Mouse (Mus musculus) induced T-regulatory cell, adult 2 months (primary cell): ENCODE data around the gene Lrig2.

Source experiments
- DNase-seq: peaks from one replicate; pipeline ENCODE4 v3.0.0-alpha.2; 2012; ENCODE audit warnings: low read depth

Gene Lrig2

DNA sequence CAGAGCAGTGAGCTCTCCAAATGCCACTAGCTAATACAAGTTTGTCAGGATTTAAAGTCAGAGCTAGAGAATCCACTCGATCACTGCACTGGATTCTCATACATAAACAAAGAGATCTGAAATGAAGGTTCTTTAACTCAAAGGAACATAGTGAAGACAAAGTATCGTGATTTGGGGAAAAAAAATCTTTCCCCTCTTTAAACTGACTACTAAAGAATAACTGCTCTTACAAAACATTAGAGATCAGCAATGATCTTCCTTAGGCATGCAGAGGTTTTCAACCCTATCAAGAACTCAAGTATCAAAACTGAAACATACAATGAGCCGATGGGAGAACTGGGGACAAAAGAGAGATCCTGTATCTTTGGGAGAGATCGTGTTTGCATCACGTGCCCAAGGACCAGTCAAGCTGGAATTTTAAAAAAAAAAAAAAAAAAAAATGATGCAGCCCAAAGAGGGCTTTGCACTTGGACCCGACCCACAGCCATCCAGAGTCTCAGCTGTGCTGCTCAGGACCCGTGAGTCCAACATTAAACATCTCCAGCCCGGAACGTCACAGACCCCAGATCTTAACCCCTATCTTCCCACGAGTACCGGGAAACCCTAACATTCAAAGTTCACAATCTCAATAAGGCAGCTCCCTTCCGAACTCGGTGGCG lies 818 bp downstream of the Lrig2 start:
- DNase-seq = peak; percentile 32

DNA sequence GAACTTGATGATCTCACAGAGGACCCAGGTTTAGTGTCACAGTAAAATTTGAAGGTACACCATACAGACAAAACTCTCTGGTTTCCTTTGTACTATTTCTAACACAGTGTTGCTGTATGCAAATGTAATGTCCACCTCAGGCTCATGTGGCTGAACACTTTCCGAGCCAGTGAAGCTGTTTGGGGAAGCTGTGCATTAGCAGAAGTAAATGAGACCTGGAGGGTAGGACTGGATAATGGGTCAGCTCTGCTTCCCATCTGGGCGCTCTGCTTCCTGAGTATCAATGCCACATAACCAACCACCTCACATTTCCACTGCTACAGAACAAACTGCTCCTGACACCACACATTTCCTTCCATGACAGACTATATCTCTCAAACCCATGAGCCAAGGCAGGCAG lies 10.1 kb downstream of the Lrig2 start:
- no peak for DNase-seq

DNA sequence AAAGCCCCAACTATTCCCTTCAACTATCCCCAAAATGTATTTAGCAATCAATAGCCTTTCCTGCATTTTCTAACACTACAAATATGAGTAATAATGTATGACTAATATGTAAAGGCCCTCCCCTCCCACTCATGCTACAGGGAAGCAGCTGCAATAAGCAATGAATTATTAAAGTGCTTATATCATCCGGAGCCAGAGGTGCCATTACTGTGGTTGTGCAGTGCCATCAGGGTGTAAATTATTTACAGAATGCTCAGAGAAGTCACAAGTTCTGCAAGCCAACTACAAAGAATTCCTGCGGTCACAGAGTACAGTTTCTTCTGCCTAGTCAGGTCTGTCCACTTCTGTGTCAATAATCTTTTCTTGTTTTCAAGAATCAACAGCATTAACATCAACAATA lies 10.8 kb downstream of the Lrig2 start:
- no peak for DNase-seq

DNA sequence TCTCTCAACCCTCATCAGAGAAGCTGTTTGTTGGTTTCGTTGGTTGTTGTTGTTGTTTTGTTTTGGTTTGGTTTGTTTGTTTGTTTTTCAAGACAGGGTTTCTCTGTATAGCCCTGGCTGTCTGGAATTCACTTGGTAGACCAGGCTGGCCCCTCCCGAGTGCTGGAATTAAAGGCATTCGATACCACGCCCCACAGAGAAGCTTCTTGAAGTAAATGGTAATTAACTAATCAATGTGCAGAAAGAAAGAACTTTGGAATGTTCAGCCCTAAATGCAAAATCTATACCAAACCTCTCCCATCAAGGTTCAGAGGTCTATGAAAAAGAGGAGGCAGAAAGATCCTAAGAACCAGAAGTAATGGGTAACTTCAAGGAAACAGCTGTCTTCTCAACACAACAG lies 15.5 kb downstream of the Lrig2 start:
- no peak for DNase-seq

DNA sequence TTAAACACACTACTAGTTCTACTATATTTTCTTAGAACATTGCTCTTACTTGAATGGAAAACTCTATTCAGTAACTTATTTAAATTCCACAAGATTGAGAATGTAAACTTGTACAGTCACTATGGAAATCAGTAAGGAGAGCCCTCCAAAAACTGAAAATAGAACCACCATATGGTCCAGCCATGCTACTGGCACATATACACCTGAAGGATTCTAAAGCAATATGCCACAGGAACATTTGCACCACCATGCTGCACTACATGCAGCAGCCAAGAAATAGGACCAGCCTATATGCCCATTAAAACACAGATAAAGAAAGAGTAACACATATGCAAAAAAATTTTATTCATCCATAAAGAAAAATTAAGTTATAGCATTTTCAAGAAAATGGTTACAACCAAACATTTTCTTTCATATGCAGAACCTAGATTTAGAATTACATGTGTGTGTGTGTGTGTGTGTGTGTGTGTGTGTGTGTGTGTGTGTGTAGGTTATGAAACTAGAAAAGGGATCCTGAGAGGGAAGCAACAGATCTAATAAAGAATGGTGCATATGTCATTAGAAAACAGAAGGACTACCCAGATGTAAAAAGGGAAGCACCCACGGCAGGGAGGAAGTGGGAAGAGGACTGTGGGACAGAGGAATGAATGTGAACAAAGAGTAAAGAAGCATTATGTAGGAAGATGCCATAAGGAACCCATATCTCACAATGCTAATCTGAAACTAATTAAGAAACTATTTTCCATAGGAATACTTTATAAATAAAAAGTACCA lies 30.6 kb downstream of the Lrig2 start:
- no peak for DNase-seq

DNA sequence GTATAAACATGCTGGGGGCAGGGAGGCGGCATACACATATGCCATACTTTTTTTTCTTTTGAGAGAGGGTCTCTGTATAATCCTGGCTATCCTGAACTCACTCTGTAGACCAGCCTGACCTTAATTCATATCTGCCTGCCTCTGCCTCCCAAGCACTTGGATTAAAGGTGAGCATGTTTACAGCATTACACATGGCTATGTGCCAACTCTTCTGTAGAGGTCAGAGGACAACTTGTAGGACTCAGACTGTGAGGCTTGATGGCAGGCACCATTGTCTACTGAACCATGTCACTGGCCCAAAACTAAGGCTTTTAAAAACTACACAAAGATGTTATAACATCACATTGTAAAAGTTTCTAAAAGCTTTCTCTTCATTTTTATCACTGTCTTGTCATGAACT lies 33.7 kb downstream of the Lrig2 start:
- no peak for DNase-seq

DNA sequence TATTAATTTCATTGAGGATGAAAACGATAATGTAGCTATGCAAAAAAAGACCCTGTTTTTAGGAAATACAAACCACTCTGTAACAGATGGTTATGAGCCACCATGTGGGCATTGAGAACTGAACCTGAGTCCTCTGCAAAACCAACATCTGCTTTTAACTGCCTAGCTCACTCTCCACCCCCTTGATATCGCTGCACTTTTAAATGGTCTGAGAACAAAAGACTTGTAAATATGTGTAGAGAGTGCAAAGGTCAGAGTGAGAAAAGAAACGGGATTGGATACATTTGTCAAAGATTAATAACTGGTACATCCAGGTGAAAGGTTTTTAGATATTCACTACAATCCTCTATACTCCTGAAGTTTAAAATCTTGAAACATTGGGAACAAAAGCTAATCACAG lies 42.3 kb downstream of the Lrig2 start:
- DNase-seq = no peak

DNA sequence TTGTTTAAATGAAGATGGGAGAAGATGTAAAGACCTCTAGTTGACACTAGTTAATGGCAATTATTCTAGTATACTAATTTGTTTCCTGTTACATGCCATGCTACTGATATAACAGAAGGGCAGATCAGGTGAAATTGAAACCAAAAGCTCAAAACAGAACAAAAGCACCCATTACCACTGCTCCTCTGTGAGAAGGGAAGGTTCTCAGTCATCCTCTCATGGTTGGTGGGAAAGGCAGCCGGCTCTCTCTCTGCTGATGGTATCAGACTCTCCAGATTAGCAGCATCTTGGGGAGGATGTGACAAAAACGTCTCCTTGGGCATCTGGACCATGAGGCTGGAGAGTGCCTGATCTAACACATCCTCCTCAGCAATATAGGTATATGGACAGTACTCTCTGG lies 50.5 kb downstream of the Lrig2 start:
- DNase-seq = peak; percentile 56

DNA sequence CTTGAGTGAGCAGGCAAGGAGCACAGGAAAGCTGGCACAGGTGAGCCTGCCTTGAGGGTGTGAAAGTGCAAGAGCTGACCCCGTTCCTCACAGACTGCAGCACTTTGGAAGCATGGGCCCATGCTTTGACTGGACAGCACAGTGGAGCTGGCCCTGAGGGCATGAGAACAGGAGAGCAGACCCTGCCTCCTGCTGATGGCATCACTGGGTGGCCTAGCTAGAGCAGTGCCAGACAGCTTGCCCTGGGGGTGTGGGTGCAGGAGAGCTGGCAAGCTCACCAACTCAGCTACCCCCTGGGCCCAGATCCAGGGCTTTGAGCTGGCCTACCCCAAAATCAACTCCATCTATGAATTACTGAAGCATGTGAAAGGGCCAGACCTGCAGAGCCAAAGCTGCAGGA lies 53.1 kb downstream of the Lrig2 start:
- DNase-seq = no peak

DNA sequence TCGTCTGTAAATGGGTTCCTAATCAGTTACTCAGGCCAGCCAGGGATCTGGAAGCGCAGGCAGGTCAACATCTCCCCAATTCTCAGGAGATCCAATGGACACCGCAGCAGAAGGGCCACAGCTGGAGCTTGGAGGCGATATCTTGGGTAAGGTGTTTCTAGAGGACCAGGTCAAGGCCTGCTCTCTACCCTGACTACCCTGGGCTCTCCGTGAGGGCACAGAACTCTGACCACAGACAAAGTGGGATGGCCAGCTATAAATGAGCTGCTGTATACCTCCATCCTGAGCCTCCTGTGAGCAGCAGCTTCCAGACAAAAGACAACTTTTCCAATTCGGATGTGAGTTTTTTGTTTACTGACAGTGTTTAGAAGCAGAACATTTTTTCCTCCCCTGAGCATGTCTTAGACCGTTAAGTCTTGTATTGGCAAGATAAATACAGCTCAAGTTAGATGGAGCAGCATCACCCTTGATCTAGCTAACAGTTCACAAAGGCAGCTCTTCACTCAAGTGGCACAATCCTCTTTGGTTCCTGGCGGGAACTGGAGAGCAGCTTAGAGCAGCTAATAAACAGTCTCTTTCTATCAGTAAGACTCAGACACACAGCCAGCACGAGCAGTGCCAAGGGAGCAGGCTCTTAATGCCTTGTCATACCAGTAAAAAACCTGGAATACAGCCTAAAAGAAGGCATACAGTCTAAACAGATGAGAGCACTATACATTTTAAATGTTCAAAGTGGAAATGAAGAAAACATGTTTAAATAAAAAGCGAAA lies 56.0 kb downstream of the Lrig2 start:
- no peak for DNase-seq

DNA sequence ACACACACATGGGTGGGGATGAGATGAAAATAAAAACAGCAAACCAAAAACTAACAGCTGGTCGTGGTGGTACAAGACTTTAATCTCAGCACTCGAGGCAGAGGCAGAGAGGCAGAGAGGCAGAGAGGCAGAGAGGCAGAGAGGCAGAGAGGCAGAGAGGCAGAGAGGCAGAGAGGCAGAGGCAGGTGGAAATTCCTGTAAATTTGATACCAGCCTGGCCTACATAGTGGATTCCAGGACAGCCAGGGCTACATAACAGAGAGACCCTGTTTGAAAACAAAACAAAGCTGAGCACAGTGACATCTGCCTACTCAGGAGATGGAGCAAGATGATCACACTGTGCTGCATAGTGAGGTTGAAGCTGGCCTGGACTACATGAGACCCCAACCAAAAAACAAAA lies 64.5 kb downstream of the Lrig2 start:
- no peak for DNase-seq

DNA sequence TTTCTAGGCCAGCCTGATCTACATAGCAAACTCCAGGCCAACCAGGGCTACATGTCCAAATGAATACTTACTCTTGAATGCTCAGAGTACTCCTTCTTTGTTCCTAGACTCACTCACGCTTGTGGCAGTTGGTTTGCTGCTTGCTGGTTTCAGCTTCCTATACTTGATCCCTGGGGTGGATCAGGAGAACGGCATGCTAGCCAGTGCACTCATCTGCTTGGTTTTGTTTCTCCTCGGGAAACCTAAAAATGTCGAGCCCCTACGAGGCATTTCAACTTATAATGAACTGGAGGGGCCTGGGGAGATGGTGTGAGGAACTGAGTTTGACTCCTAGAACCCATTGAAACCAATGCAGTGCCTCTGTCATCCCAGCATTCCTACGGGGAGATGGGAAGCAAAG lies 65.0 kb downstream of the Lrig2 start:
- DNase-seq = no peak

DNA sequence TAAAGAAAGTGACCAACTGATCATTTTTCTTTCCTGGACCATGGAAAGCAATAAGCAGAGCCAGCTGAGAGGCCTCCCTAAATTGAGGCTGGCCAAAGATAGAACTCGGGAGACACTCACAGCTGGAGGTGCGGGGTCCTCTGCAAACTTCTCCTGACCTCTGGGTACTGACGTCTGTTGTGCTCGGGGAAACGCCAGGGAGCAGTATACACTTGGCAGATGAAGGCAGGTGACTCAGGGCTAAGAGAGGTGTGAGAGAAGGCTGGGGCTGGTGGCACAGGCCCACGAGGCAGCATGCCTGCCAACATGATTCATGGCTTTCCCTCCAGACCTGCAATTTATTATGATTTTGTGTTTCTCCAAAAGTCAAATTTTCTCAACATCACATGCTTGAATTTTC lies 66.1 kb downstream of the Lrig2 start:
- no peak for DNase-seq

DNA sequence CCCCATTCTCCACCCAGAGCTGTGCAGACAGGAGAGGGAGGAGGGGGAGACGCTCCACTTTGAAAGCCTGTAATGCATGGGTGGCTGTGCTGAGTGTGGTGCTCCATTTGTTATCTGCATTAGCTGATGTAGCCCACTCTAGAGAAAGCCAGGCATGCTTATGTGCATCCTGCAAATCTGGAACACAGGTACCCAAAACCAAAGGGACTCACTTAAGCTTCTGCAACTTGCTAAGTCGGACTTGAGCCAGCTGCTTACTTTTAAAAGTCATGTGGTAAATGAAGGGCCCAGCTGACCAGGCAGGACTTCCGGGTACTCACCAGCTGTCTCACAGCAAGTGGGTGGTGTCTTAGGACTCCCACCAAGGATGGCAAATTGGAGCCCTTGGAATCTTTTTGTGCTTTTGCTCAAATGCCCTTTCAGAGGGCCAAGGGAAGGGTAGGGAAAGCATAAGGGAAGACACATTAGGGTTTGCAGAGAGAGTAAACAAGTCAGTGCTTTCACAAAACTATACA lies 66.7 kb downstream of the Lrig2 start:
- no peak for DNase-seq

DNA sequence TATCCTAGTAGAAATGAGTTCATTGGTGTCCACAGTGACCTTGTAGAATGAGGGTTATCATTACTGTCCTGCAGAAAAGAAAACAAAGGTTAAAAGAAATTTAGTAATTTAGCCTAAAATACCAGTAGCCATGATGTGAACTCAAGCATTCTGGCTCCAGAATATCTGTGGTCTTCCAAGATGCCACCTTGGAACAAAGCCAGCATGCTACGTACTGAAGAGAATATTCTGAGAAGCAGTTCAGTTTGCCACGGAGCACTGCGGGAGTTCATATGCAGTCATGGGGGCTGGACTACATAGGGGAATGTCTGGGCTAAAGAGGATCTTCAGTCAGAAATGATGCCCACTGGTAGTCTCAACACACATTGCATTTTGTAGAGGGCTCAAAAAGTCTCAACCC lies 67.6 kb downstream of the Lrig2 start:
- DNase-seq = no peak

DNA sequence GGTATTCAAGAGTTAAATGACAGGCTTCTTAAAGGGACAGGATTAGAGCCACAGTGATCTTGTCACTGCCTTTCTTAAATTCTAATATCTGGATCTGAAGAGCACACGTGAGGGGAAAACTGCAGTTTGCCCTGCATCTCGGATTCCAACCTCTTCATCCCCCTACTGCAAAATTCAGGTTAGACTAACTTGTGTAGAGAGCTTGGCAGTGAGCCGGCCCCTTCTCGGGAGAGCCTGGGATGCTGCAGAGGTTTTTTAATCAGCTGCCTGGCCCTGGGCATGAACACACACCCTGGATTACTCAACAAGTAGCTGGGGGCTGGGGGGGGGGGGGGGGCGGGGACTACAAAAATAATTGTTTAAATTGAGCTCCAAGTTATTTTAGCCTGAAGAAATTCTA lies 69.4 kb downstream of the Lrig2 start:
- DNase-seq = no peak

DNA sequence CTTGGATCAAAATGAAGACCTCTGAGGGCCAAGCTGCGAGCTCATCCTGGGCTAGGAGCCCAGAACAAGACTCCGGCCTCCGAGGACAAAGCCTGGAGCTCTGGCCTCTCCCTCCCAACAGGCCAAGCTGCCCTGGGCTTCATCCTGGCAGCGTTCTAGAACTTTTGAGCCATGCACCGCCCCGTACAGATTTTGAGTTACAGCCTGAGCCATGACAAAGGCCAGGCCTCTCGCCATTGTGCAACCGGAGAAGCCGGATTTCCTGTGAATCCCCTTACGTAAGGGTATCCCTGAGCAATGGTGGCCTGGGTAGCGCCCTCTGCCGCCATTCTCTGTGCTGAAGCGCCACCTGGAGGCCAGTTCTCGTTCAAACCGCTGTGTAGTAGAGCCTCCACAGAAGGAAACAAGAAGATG lies 69.8 kb downstream of the Lrig2 start:
- peak; percentile 89 for DNase-seq

DNA sequence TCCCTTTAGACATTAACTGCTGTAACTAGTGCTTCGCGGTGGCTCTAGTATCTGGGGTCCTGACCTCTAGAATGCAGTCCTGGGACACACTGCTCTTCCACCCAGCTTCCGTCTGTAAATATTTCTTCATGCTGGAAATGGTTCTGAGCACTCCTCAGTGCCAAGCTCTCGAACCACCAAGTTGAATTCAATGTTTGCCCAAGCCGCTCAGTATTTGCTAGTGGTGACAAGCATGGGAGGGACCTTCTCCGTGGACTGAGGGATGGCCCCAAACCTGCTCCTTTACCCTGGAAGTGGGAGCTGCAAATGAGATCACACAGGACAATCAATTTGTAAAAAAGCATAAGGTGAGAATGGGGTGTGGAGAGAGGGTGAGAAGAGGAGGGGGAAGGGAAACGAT lies 70.3 kb downstream of the Lrig2 start:
- no peak for DNase-seq

DNA sequence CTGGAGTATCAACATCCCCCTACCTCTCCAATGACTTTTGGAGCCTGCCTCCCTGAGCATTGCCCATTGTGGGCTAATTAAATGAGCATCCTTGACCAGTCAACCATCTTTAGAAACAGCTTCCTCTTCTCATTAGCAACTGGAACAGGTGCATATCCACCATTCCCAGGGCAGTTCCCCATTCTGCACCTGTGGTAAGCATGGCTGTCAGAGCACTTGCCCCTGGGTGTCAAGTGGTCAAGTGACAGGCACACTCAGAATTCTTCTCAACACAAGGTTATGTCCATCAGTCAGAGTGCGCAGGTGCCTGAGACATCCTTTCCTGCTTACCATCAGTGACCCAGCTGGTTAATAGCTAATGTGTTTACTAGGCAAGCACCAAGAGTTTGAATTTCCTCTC lies 72.9 kb downstream of the Lrig2 start:
- no peak for DNase-seq

DNA sequence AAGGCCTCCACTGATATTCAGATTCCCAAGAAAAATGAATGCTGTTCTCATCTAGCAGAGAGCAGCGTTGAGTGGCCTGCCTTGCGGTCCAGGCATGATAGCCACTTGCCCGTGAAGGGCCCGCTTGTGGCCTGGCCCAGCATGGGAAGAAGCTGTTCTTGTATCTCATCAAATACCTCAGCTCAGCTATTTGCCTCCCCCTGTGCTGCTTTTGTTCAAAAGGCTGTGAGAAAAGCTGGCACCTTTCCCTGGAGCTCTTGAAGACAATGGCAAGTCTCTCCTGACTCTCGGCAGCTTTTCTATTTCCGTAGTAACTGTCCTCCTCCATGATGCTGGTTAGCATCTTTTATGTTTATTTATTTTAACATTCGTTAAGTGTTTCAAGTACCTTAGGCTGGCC lies 74.1 kb downstream of the Lrig2 start:
- no peak for DNase-seq

DNA sequence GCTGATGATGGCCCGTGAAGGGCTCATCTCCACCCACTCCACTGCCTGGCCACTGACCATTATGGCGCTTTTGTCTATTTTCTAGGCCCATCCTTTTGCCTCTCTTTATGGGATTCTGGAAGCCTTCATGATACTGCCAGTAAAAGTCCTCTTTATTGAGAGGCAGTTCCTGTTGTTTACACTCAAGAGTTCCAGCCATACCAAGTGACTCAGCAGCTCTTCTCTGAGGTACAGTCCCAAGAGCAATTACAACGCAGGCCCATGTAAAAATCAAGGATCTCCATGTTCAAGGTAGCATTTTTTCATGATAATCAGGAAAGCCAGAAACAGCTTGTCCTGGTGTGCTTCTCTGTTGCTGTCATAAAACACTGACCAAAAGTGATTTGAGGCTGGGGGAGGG lies 75.8 kb downstream of the Lrig2 start:
- DNase-seq = no peak

DNA sequence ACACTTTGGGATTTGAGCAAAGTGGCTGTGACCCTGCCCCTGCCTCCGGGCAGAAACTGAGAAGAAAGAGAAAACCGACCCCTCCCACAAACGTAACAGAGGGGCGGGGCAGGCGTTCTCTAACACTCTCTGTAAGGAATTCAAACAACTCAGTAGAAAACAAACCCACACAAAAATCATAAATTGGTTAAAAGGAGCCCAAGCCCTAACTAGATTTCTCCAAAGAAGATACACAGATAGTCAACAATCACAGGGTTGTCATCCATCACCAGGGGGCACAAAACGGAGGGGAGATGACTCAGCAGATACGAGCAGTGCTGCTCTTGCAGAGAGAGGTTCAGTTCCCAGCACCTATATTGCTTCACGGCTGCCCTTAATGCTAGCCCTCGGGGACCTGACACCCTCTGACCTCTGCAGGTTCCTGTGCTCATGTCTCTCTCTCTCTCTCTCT lies 77.4 kb downstream of the Lrig2 start:
- DNase-seq = peak; percentile 7

DNA sequence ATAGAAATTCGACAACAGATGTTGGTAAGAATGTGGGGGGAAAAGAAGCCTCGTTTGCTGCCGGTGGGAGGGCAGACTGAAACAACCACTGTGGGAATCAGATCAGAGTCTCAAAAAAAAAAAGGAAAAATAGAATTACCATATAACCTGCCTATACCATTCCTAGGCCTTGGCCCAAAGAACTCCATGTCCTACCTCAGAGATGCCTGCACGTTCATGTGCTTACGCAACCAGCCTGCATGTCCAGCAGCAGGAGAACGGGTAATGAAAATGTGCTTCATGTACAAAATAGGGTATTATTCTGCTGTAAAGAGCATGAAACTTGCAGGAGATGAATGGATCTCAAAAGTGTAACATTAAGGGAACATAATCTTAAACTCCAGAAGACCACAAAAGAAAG lies 79.1 kb downstream of the Lrig2 start:
- no peak for DNase-seq
